Mouse (Mus musculus): ENCODE results near the gene Rab14.

Gene Rab14

DNA sequence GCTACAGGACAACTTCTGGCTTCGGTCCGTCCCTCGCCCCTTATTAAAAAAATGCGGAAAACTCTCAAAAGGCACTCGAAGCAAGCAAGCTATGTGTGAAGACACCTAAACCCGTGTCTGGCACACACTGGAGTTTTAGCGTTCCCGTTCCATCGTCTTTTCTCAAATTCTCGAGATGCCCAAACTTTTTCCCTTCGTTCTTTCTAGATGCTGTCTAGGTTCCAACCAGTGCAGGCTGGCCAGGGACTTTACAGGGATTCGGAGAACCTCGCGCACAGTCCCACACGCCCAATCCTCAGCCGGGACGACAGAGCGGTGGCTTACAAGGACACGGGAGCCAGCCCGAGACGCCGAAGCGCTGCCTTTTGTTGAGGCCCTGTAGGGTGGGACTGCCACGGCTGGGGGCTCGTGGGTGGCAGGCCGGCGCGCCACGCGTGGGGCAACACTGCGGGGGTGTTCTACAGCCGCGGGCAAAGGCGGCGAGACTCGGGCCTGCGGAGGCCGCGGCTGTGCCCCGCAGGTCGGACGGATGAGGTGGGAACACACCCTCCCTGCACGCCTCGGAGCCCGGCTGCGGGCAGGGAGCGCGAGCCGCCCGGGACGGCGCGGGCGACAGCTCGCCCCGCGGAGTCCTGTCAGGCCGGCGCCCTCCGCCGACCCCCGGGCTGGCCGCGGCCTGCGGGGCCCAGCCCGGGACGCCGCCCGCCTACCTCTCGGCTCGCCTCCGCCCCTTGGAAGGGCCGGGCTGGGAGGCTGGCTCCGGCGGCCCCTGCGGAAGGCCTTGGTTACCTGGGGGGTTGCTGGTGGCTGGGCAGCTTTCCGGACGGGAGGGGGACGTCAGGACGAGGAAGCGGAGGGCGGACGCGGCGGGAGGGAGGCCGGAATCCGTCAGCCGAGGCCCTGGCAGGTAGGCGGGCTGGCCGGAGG is 686 bp downstream of the Rab14 start:
- DNase-seq: peak; percentile 55

GRCm38 (mm10) chr2:35199541-35199940 is 1.4 kb downstream of the Rab14 start:
- DNase-seq: no peak

- DNase-seq: no peak
Measured at GRCm38 (mm10) chr2:35195626-35196544, 5.0 kb downstream of the Rab14 start.

DNA sequence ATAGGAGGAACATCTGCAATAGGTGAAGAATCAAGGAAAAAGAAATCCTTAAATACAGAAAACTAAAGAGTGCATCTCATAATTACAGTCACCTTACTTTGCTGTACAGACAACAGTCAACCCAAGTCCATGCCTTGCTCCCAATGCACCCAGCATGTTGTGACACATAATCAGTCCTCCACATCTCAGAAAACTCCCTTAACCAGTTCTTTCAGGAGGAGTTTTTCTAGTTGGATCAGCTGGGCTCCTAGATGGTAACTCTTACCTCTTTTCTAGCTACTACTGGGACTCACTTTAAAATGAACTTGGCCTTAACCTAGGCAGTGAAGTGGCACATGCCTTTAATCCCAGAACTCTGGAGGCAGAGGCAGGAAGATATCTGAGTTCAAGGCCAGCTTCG is 6.9 kb downstream of the Rab14 start:
- no peak for DNase-seq

DNA sequence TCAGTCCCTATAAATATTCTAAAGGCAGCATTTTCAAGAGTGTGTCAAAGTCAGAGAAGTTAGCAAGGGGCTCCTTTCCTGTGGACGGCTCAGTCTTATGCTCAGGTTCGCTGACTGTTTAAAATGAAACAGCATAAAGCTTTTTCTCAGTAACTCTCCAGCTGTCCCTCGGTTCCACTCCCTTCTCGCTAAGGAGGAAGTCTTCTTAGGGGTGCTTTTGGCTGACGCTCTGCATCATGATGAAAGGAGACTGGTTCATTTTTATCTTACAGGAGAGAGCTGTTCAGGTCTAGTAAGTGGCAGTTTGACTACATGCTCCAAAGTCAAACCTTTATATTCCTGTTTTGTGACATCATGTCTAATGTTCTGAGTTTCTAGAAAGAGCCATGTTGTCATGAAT is 12.0 kb downstream of the Rab14 start:
- no peak for DNase-seq

DNA sequence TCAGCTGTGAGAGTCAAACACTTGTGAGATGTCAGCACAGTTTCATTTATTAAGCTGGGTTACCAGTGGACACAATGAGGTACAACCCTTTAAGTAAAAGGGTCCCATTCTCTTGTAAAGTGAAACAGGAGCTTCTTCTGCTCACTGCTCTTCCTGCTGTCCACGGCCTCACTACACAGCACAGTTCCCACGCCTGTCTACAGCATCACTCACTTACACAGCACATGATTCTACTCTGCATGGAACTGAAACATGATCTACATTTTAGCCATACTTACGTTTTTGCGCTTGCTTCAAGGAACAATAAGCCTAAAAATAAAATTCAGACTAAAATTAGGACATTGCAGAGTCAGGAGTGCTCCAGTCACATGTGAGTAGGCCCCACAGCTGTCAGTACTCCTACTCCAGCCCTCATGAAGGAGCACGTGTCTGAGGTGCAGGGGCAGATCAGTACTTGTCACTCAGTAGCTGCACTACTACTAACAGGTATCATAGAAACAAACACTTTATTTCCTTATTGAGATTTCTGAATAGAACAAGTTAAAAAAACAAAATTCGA is 17.7 kb downstream of the Rab14 start:
- DNase-seq: no peak

GRCm38 (mm10) chr2:35178153-35178552 is 22.8 kb downstream of the Rab14 start:
- no peak for DNase-seq

DNA sequence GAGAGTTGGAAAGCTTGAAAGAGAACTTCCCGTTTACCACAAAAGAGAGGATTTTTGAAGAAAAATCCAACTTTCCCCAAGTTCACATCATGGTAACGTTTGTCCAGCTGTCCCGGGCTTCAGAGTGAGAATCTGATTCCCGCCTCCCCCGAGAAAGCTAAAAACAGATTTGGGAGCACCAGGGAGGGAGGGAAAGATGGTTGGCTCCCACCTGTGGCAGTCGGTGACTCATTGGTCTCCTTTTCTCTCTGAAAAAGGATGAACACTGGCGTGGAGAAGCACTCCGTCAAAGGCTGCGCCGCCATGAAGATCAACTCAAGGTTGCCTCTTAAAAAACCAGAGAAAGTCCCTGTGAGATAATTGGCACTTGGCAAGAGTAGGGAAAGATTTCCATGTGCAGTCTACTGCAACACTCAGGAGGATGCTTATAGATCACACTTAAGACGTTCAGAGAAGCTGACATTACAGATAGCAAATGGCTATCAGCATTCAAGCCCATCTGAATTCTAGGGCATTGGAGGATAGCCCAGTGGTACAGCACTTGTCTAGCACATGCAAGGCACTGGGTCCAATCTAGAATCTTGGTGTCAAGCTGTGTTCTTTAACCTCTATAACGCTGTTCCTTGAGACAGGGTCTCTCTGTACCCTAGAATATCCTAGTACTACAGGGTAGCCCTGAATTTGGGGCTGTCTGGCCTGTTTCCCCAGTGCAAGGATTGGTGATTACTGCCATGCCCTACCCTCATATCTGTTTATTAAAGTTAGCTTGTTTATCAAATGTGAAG is 25.4 kb downstream of the Rab14 start:
- DNase-seq: no peak

DNA sequence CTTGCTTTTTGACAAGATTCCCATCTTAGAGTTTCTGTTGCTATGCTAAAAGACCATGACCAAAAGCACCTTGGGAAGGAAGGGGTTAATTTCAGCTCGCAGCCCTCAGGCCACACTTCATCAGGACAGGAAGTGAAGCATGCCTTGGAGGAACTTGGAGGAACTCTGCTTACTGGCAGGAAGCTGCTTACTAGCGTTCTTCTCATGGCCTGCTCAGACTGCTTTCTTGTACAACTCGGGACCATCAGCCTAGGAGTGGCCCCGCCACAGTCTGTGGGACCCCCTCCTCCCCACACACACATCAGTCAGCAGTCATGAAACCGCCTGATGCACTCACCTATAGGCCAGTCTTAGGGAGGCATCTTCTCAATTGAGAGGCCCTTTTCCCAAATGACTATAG is 26.8 kb downstream of the Rab14 start:
- DNase-seq: no peak

DNA sequence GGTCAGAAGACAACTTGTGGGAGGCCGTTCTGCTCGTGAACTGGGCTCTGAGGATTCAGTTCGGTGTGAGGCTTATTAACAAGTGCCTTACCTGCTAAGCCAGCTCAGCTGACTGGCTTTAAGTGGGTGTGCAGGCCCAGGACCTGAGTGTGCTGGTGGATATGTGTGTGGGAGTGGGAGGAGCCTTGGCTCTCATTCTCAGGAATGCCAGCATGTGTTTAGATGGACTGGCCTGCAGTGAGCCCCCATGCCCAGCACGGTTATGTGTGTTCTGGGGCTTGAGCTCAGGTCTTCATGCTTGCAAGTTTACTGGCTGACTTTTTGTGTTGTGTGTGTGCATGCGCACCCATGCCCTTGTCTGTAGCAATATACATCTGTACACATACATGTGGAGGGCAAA is 27.3 kb downstream of the Rab14 start:
- DNase-seq: no peak

- DNase-seq: no peak
Measured at GRCm38 (mm10) chr2:35172246-35172645, 28.7 kb downstream of the Rab14 start.

- peak; percentile 83 for DNase-seq
Measured at GRCm38 (mm10) chr2:35171341-35171861, 29.5 kb downstream of the Rab14 start.

DNA sequence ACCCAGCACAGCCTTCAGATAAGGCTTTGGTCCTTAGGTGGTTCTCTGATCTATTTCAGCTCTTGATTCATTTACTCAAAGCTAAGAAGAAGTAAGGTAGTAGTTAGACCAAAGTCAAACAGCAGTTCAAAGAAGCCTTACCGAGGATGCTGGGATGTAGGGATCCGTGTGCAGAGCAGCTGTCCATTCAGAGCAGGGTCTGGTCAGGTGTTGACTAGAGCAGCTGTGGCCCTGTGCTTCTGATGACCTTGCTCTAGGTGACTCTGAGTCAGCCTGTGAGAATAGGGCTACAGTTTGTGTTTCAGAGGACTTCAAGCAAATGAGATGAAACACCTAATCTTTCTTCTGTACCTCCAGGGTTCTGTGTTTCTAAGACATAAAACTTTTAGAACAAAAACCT is 31.5 kb downstream of the Rab14 start:
- no peak for DNase-seq

GRCm38 (mm10) chr2:35166816-35167215 is 34.1 kb downstream of the Rab14 start:
- DNase-seq: no peak

DNA sequence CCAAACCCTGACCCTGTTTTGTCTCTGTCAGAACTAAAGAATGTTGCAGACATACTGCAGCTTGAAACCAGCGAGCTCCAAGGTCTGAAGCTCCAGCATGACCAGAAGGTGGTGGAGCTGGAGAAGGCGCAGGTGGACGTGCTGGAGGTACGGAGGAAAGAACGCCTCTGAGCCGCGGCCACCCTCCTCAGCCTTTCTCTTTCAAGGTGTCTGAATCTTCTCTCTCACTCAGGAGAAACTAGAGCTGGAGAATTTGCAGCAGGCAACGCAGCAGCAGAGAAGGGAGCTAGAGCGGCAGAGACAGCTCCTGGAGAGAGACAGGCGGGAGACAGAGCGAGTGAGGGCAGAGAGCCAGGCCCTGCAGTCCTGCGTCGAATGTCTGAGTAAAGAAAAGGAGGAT is 35.5 kb downstream of the Rab14 start:
- no peak for DNase-seq

GRCm38 (mm10) chr2:35163396-35163795 is 37.5 kb downstream of the Rab14 start:
- no peak for DNase-seq

GRCm38 (mm10) chr2:35161846-35162488 is 39.0 kb downstream of the Rab14 start:
- DNase-seq: no peak

DNA sequence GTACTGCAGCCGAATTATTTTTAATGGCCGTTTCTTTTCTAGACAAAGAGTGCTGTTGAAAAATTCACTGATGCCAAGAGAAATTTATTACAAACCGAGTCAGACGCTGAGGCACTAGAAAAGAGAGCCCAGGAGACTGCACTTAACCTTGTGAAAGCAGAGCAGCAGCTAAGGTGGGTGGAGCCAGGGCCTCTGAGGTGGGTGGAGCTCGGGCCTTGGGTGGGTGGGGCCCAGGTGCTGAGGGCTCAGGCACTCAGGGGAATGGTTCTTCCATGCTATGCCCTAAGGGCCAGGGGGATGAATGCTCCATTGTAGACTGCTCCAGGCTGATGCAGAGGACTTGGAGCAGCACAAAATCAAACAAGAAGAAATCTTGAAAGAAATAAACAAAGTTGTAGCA is 40.7 kb downstream of the Rab14 start:
- DNase-seq: no peak

- no peak for DNase-seq
Measured at GRCm38 (mm10) chr2:35158358-35158757, 42.6 kb downstream of the Rab14 start.

DNA sequence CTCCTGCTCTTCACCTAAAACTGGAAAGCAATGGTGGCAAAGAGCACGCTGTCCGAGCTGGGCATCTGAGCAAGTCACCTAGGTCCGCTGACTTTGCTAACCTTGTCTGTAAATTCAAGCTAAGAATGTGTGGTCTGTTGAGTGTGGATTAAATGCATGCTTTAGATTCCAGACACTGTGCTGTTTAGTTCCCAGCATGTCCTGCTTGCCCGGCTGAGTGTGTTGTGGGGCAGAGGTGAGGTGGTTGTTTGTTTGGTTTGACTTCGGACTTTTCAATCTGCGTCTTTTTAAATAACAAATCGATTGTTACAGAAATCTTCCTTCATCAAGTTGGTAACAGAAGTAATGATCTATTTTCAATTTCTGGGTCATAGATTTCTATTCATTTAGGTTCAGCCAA is 43.1 kb downstream of the Rab14 start:
- DNase-seq: no peak

GRCm38 (mm10) chr2:35156985-35157384 is 43.9 kb downstream of the Rab14 start:
- no peak for DNase-seq
